Mouse (Mus musculus) ovary, postnatal 10 days (tissue): ENCODE results near the gene Pram1.

ENCODE experiments used
- DNase-seq: peaks from one replicate; pipeline ENCODE4 v3.0.0; 2022; ENCODE audit warnings: low spot score

Pram1 gene

GRCm38 (mm10) chr17:33669681-33670080 is 31.8 kb downstream of the Pram1 start:
- DNase-seq: no peak

- DNase-seq: no peak
Measured at GRCm38 (mm10) chr17:33673837-33674236, 36.0 kb downstream of the Pram1 start.

GRCm38 (mm10) chr17:33675452-33675851 is 37.6 kb downstream of the Pram1 start:
- DNase-seq: no peak

- no peak for DNase-seq
Measured at GRCm38 (mm10) chr17:33676086-33676485, 38.2 kb downstream of the Pram1 start.

- no peak for DNase-seq
Measured at GRCm38 (mm10) chr17:33678771-33679170, 40.9 kb downstream of the Pram1 start.

GRCm38 (mm10) chr17:33681767-33682166 is 43.9 kb downstream of the Pram1 start:
- DNase-seq: no peak

GRCm38 (mm10) chr17:33684671-33685231 is 46.9 kb downstream of the Pram1 start:
- DNase-seq: no peak

- DNase-seq: peak; percentile 92
Measured at GRCm38 (mm10) chr17:33685249-33685653, 47.4 kb downstream of the Pram1 start.

- DNase-seq: no peak
Measured at GRCm38 (mm10) chr17:33686760-33687159, 48.9 kb downstream of the Pram1 start, which contains the start of gene Hnrnpm. Gene Hnrnpm, minus strand, starts transcription at chr17:33686860.
